17 mouse cellular contexts compared by ENCODE assay signal in the genomic region with DNA sequence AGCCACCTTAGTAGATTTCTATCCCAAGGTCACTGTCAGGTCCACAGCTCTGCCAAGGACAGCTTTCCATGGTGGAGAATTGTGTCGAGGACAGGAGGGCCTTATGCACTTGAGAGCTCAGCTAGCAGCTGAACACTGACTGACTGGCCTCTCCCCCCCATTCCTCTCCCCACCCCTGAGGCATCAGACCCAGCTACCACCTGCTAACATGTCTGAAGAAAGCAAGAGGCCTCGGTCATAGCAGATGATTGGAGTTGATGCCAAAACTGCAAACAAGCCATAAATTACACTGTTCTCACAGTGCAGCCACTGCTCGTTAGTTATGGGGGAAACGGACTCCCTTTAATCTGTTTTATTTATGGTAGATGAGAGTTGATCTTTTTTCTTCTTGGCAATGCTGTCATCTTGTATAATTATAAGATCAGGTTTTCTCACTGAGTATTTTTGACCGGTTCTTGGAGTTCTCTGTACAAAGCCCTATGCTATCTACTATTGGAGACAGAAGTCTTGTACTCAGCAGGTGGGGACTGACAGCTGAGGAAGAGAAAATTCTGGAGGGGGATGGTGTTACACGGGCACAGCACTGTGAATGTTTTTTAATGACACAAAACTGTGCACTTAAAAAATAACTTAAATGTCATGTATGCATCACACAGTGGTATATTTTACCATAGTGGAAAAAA.
DNase-seq lines count a peak whose midpoint lies in the region; ATAC-seq and TF ChIP-seq lines count a peak whose summit lies in the region.
"Had no signal": no experiment of that assay in that cellular context is flagged by ENCODE, and none has a peak within 500 bp of the region (broad histone marks: within the 10 kb centered on the region; RNA-seq: fewer than 3 reads in every experiment).

No protein-coding gene starts in this region.

- TF ChIP-seq CTCF in gastrocnemius, adult 2 months (IDR thresholded peaks at IDR 0.05): no peak

- no peaks in the 10 kb centered on the region for H3K36me3 ChIP-seq in neural tube, embryonic 14.5 days (ENCODE audit: control insufficient read depth, insufficient read depth, low read length)
- H3K36me3 ChIP-seq: hindbrain, embryonic 13.5 days had no signal

- 60% methylated on average over 6 of the region's 6 CpGs for WGBS in neural tube, embryonic 14.5 days

- no peak overlapping the region for H3K4me2 ChIP-seq in neural tube, embryonic 14.5 days (ENCODE audit: low read depth, low read length)
- H3K4me2 ChIP-seq: heart, embryonic 11.5 days; hindbrain, embryonic 13.5 days had no signal

- no peaks in the 10 kb centered on the region for H3K27me3 ChIP-seq in neural tube, embryonic 14.5 days (ENCODE audit: control insufficient read depth, insufficient read depth, low read length)
- H3K27me3 ChIP-seq: hindbrain, embryonic 13.5 days had no signal

- no peak overlapping the region for H3K9ac ChIP-seq in neural tube, embryonic 14.5 days (replicated peaks; ENCODE audit: low read depth, low read length)
- H3K9ac ChIP-seq: hindbrain, embryonic 13.5 days; liver, postnatal 0 days had no signal

- intact Hi-C loops in gastrocnemius, adult 2 months (cut with DNase I): no loop called here
- intact Hi-C loops in gastrocnemius, postnatal 36 days (cut with DNase I): loop anchor here (5.0 kb wide), 2 partner anchors 78 to 108 kb away; no protein-coding TSS in a partner anchor

- ATAC-seq in neural tube, embryonic 14.5 days (ENCODE audit: low read depth): peak; percentile 17; the same call in 1 of the 2 replicates
- ATAC-seq: activated CD4-positive, CD25-positive, alpha-beta regulatory T cell, adult 4 months; intestine, embryonic 16.5 days; liver, postnatal 0 days; midbrain, embryonic 16.5 days had no signal

- H3K9me3 ChIP-seq in neural tube, embryonic 14.5 days (ENCODE audit: control insufficient read depth, low read length): no peaks in the 10 kb centered on the region
- H3K9me3 ChIP-seq: hindbrain, embryonic 13.5 days had no signal

- H3K4me3 ChIP-seq in gastrocnemius, adult 2 months: no peak overlapping the region
- no peak overlapping the region for H3K4me3 ChIP-seq in neural tube, embryonic 14.5 days (ENCODE audit: low read depth, low read length)
- H3K4me3 ChIP-seq: hindbrain, embryonic 13.5 days had no signal

- peak overlapping the region; percentile 89 for H3K27ac ChIP-seq in gastrocnemius, adult 2 months
- H3K27ac ChIP-seq in neural tube, embryonic 14.5 days (ENCODE audit: low read depth, low read length): no peak overlapping the region
- H3K27ac ChIP-seq: hindbrain, embryonic 13.5 days had no signal

- no peaks in the 10 kb centered on the region for H3K4me1 ChIP-seq in neural tube, embryonic 14.5 days (ENCODE audit: control insufficient read depth, insufficient read depth, low read length)

- peak; percentile 45 to 79 for DNase-seq in adrenal gland, adult (ENCODE audit: inconsistent age in 2 of 2, low spot score in 1 of 2)
- DNase-seq in adrenal gland, postnatal 14 days: no peak
- peak; percentile 48 for DNase-seq in gastrocnemius, adult 2 months
- no peak for DNase-seq in gastrocnemius, postnatal 36 days
- DNase-seq in neural tube, embryonic 10.5 days (ENCODE audit: extremely low spot score, low spot score): no peak
- peak; percentile 85 for DNase-seq in skeletal muscle tissue, adult 2 months (ENCODE audit: low read depth, low spot score)
- DNase-seq in spleen, adult 18-20 months: no peak
- DNase-seq: adrenal gland, postnatal 25 days; cerebellum, adult 2 months; heart, postnatal 10 days had no signal

Comparison
In these comparisons a context has a peak if more than half of its experiments do, and no peak if none do; other contexts are left out.
1. DNase-seq: peak in adrenal gland, adult (2 of 2), gastrocnemius, adult 2 months (single experiment) and skeletal muscle tissue, adult 2 months (single experiment); none in adrenal gland, postnatal 14 days (single experiment), gastrocnemius, postnatal 36 days (0 of 2), neural tube, embryonic 10.5 days (single experiment) and spleen, adult 18-20 months (0 of 2).